Mouse (Mus musculus) limb, embryonic 11.5 days (tissue): Measurements from ENCODE around the gene Klf7. TPM values are rescaled to one million over a fixed set of nuclear protein-coding genes. Genes with fewer than 3 reads are reported as not detected.

Experiments
- ATAC-seq: fragments of 200-750 bp; cut with Nextera tagmentation; 2 replicates; pipeline ENCODE4 v1.8.0; 2017; ENCODE audit warnings: low read depth; ENCODE audit not compliant: insufficient number of reproducible peaks, low FRiP score, low TSS enrichment
- DNase-seq: peaks from one replicate; pipeline ENCODE4 v3.0.0-alpha.2; 2015; ENCODE audit warnings: low spot score
- H3K27ac ChIP-seq: fragments of 300-500 bp; sonication (generic); replicated peaks from 2 replicates; pipeline ENCODE4 v1.5.1; 2014; ENCODE audit warnings: low read depth, mild to moderate bottlenecking, low read length
- H3K27me3 ChIP-seq: fragments of 300-500 bp; sonication (generic); 2 replicates; pipeline ENCODE4 v1.6.1; 2014; ENCODE audit warnings: mild to moderate bottlenecking, low read length, mixed read lengths; ENCODE audit not compliant: control insufficient read depth, insufficient read depth
- H3K36me3 ChIP-seq: fragments of 300-500 bp; sonication (generic); 2 replicates; pipeline ENCODE4 v1.6.1; 2014; ENCODE audit warnings: mild to moderate bottlenecking, low read length, moderate library complexity, mixed read lengths; ENCODE audit not compliant: control insufficient read depth, insufficient read depth
- H3K4me1 ChIP-seq: fragments of 300-500 bp; sonication (generic); 2 replicates; pipeline ENCODE4 v1.6.1; 2014; ENCODE audit warnings: low read length, mixed read lengths; ENCODE audit not compliant: control insufficient read depth, insufficient read depth
- H3K4me2 ChIP-seq: fragments of 300-500 bp; sonication (generic); 2 replicates; pipeline ENCODE4 v1.6.1; 2014; ENCODE audit warnings: low read depth, mild to moderate bottlenecking, moderate library complexity; ENCODE audit not compliant: severe bottlenecking
- H3K4me3 ChIP-seq: fragments of 300-500 bp; sonication (generic); 2 replicates; pipeline ENCODE4 v1.5.1; 2014; ENCODE audit warnings: low read depth, low read length
- H3K9ac ChIP-seq: fragments of 300-500 bp; sonication (generic); 2 replicates; pipeline ENCODE4 v1.6.1; 2014; ENCODE audit warnings: mild to moderate bottlenecking, low read length
- H3K9me3 ChIP-seq: fragments of 300-500 bp; sonication (generic); 2 replicates; pipeline ENCODE4 v1.6.1; 2016; ENCODE audit warnings: low read length; ENCODE audit not compliant: control insufficient read depth
- WGBS: fragments of 180-500 bp; shearing (Covaris S2); extraction: QIAGEN DNeasy Blood & Tissue Kit; methylation state at CpG from one replicate; pipeline ENCODE4 v1.1.7; 2014; 5-methylcytosine and 5-hydroxymethylcytosine counted together
- polyA plus RNA-seq: library from polyadenylated mRNA; unstranded; fragments of >200 nt; fragmentation: Nextera tagmentation; extraction: Ambion mirVana; gene quantifications from 2 replicates; pipeline ENCODE4 v1.2.1, GENCODE M21; 2014

Gene Klf7
- polyA plus RNA-seq, 1 experiment from 2014 or later: 13.1 TPM

- H3K9me3 ChIP-seq: no peaks in the 10 kb centered on the region
- H3K9ac ChIP-seq: no peak overlapping the region
- no peak overlapping the region for H3K27ac ChIP-seq
- ATAC-seq (no peak), DNase-seq (no peak)
- no peak overlapping the region for H3K4me2 ChIP-seq
- H3K27me3 ChIP-seq: no peaks in the 10 kb centered on the region
- WGBS: 88% methylated on average over 7 of the region's 7 CpGs
- H3K4me3 ChIP-seq: no peak overlapping the region
- H3K4me1 ChIP-seq: 0 out of 2 replicates have a peak, but pooled peaks cover 2% of the 10 kb centered on the region
- no peaks in the 10 kb centered on the region for H3K36me3 ChIP-seq
Measured at GRCm38 (mm10) chr1:64036881-64037452, 85.1 kb downstream of the Klf7 start.

GRCm38 (mm10) chr1:64035804-64036203 lies 86.3 kb downstream of the Klf7 start:
- Histone ChIP-seq H3K27me3 (no peaks in the 10 kb centered on the region), H3K4me3 (no peak overlapping the region), H3K27ac (no peak overlapping the region), H3K4me2 (no peak overlapping the region), H3K9me3 (no peaks in the 10 kb centered on the region), H3K4me1 (no peaks in the 10 kb centered on the region), H3K9ac (no peak overlapping the region), H3K36me3 (no peaks in the 10 kb centered on the region)
- ATAC-seq (no peak), DNase-seq (no peak)
- WGBS: 85% methylated on average over 7 of the region's 7 CpGs

- H3K9ac ChIP-seq: no peak overlapping the region
- ATAC-seq: no peak
- no peak overlapping the region for H3K4me2 ChIP-seq
- no peak overlapping the region for H3K4me3 ChIP-seq
- H3K9me3 ChIP-seq: no peaks in the 10 kb centered on the region
- H3K27me3 ChIP-seq: no peaks in the 10 kb centered on the region
- H3K4me1 ChIP-seq: no peaks in the 10 kb centered on the region
- 91% methylated on average over 15 of the region's 15 CpGs for WGBS
- no peak for DNase-seq
- H3K27ac ChIP-seq: no peak overlapping the region
- no peaks in the 10 kb centered on the region for H3K36me3 ChIP-seq
Measured at GRCm38 (mm10) chr1:64035087-64035791, 86.8 kb downstream of the Klf7 start.

GRCm38 (mm10) chr1:64032502-64033231 lies 89.4 kb downstream of the Klf7 start:
- WGBS: 93% methylated on average over 9 of the region's 9 CpGs
- H3K27me3 ChIP-seq: no peaks in the 10 kb centered on the region
- H3K36me3 ChIP-seq: no peaks in the 10 kb centered on the region
- no peaks in the 10 kb centered on the region for H3K9me3 ChIP-seq
- no peak overlapping the region for H3K9ac ChIP-seq
- ATAC-seq: no peak
- no peak overlapping the region for H3K4me2 ChIP-seq
- DNase-seq: no peak
- H3K27ac ChIP-seq: no peak overlapping the region
- no peak overlapping the region for H3K4me3 ChIP-seq
- no peaks in the 10 kb centered on the region for H3K4me1 ChIP-seq

GRCm38 (mm10) chr1:64021986-64022385 lies 100.1 kb downstream of the Klf7 start:
- no peaks in the 10 kb centered on the region for H3K36me3 ChIP-seq

GRCm38 (mm10) chr1:64020672-64021635 lies 101.1 kb downstream of the Klf7 start:
- ATAC-seq: 0 out of 2 replicates have a peak, but pooled peaks have one; percentile 40
- 0 out of 2 replicates have a peak, but pooled peaks cover 10% of the 10 kb centered on the region for H3K4me1 ChIP-seq
- peak overlapping the region; percentile 2; the same call in 1 of the 2 replicates for H3K4me2 ChIP-seq
- H3K27me3 ChIP-seq: no peaks in the 10 kb centered on the region
- H3K9ac ChIP-seq: no peak overlapping the region
- no peaks in the 10 kb centered on the region for H3K9me3 ChIP-seq
- H3K4me3 ChIP-seq: no peak overlapping the region
- H3K27ac ChIP-seq: no peak overlapping the region; the same call in 1 of the 2 replicates
- peak; percentile 43 for DNase-seq
- H3K36me3 ChIP-seq: no peaks in the 10 kb centered on the region
- 32% methylated on average over 17 of the region's 19 CpGs for WGBS

More at GRCm38 (mm10) chr1:64021986-64022385, 100.1 kb downstream of the Klf7 start:
- Histone ChIP-seq H3K4me3 (no peak overlapping the region), H3K4me2 (no peak overlapping the region), H3K27ac (no peak overlapping the region), H3K9ac (no peak overlapping the region), H3K27me3 (no peaks in the 10 kb centered on the region), H3K4me1 (0 out of 2 replicates have a peak, but pooled peaks cover 10% of the 10 kb centered on the region), H3K9me3 (no peaks in the 10 kb centered on the region)
- no peak for DNase-seq
- no peak for ATAC-seq
- WGBS: 96% methylated on average over 3 of the region's 3 CpGs

- H3K4me2 ChIP-seq: no peak overlapping the region
- WGBS: 63% methylated on average over 6 of the region's 6 CpGs
- 0 out of 2 replicates have a peak, but pooled peaks have one; percentile 26 for ATAC-seq
Measured at GRCm38 (mm10) chr1:64019127-64019635, 102.9 kb downstream of the Klf7 start.

More at GRCm38 (mm10) chr1:64019127-64019635, 102.9 kb downstream of the Klf7 start:
- no peaks in the 10 kb centered on the region for H3K9me3 ChIP-seq
- no peaks in the 10 kb centered on the region for H3K36me3 ChIP-seq
- H3K4me3 ChIP-seq: no peak overlapping the region
- DNase-seq: no peak
- H3K27me3 ChIP-seq: no peaks in the 10 kb centered on the region
- 0 out of 2 replicates have a peak, but pooled peaks cover 10% of the 10 kb centered on the region for H3K4me1 ChIP-seq
- H3K27ac ChIP-seq: no peak overlapping the region
- no peak overlapping the region for H3K9ac ChIP-seq
